10 mouse cellular contexts compared by ENCODE assay signal in the genomic region with DNA sequence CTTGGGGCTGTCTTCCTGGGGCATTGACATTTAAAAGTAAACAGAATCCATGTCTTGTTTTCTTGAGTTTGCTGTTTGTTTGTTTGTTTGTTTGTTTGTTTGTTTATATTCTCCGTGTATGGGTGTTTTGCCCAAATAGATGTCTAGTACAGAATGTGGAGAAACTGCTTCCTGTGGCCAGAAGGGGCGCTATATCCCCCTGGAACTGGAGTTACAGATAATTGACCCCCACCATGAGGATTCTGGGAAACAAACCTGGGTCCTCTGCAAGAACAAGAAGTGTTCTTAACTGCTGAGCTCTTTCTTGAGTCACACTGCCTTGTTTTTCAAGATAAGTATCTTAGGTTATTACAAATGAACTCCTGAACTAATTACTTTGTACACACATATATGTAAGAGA.
DNase-seq lines count a peak whose midpoint lies in the region; ATAC-seq and TF ChIP-seq lines count a peak whose summit lies in the region.
"Had no signal": no experiment of that assay in that cellular context is flagged by ENCODE, and none has a peak within 500 bp of the region (broad histone marks: within the 10 kb centered on the region; RNA-seq: fewer than 3 reads in every experiment).

No protein-coding gene starts in this region.

- WGBS in heart, postnatal 0 days, result 48% methylated on average over 2 of the region's 2 CpGs

- H3K27me3 ChIP-seq in heart, postnatal 0 days (ENCODE audit: control insufficient read depth, insufficient read depth, low read length), result no peaks in the 10 kb centered on the region
- no peaks in the 10 kb centered on the region for H3K27me3 ChIP-seq in megakaryocyte, embryonic 14.5 days (replicated peaks)
- H3K27me3 ChIP-seq: liver, embryonic 15.5 days had no signal

- no peaks in the 10 kb centered on the region for H3K9me3 ChIP-seq in heart, postnatal 0 days (replicated peaks; ENCODE audit: control insufficient read depth, low read length)
- H3K9me3 ChIP-seq in megakaryocyte, embryonic 14.5 days, result no peaks in the 10 kb centered on the region
- H3K9me3 ChIP-seq: liver, embryonic 15.5 days had no signal

- H3K9ac ChIP-seq in heart, postnatal 0 days (replicated peaks; ENCODE audit: low read depth, low read length), result no peak overlapping the region
- H3K9ac ChIP-seq: liver, embryonic 15.5 days had no signal

- peak overlapping the region; percentile 48; the same call in 1 of the 2 replicates for H3K4me3 ChIP-seq in heart, postnatal 0 days (ENCODE audit: low read depth, low read length)
- peak overlapping the region; percentile 88 for H3K4me3 ChIP-seq in megakaryocyte, embryonic 14.5 days (replicated peaks)

- H3K27ac ChIP-seq in heart, postnatal 0 days (ENCODE audit: low read depth), result no peak overlapping the region
- H3K27ac ChIP-seq: liver, embryonic 15.5 days had no signal

- no peak for TF ChIP-seq CTCF in heart, postnatal 0 days (IDR thresholded peaks at IDR 0.05; ENCODE audit: low read depth)
- peak; percentile 14; the same call in 1 of the 2 replicates for TF ChIP-seq CTCF in brain, embryonic 14.5 days (IDR thresholded peaks at IDR 0.05; ENCODE audit: borderline replicate concordance, extremely low read depth, insufficient read depth, insufficient read length)

- no peak for ATAC-seq in heart, postnatal 0 days (ENCODE audit: insufficient read depth, low read depth)
- no peak for ATAC-seq in megakaryocyte, adult 5-6 weeks (ENCODE audit: poor library complexity, severe bottlenecking)
- ATAC-seq in activated CD4-positive, CD25-positive, alpha-beta regulatory T cell, adult 4 months, result no peak

- no peak for TF ChIP-seq EP300 in heart, postnatal 0 days (IDR thresholded peaks at IDR 0.05; ENCODE audit: low read depth)

- H3K4me1 ChIP-seq in heart, postnatal 0 days (ENCODE audit: control insufficient read depth, insufficient read depth), result no peaks in the 10 kb centered on the region
- peaks cover 37% of the 10 kb centered on the region for H3K4me1 ChIP-seq in megakaryocyte, embryonic 14.5 days

- TF ChIP-seq POLR2A in brain, embryonic 14.5 days (IDR thresholded peaks at IDR 0.05; ENCODE audit: borderline replicate concordance, extremely low read depth, insufficient read depth, insufficient read length, poor library complexity, severe bottlenecking), result no peak

- intact Hi-C loops in heart, postnatal 14 days (cut with DNase I), result no loop called here

- H3K36me3 ChIP-seq in heart, postnatal 0 days (replicated peaks; ENCODE audit: control insufficient read depth, insufficient read depth, low read length), result no peaks in the 10 kb centered on the region
- no peaks in the 10 kb centered on the region for H3K36me3 ChIP-seq in megakaryocyte, embryonic 14.5 days (replicated peaks; ENCODE audit: low read length)
- H3K36me3 ChIP-seq: liver, embryonic 15.5 days had no signal

- DNase-seq in heart, postnatal 0 days (ENCODE audit: low spot score), result no peak
- no peak for DNase-seq in heart, postnatal 14 days
- no peak for DNase-seq in brain, embryonic 14.5 days (ENCODE audit: low read depth)
- peak; percentile 16 for DNase-seq in naive thymus-derived CD4-positive, alpha-beta T cell, adult 2 months (ENCODE audit: low read depth)
- DNase-seq in layer of hippocampus, adult 9-11 months, result no peak
- DNase-seq: kidney, adult 11 months had no signal

- peak overlapping the region; percentile 77 for H3K4me2 ChIP-seq in heart, postnatal 0 days (ENCODE audit: low read depth, low read length)
